Mouse (Mus musculus): ENCODE results near the gene Bloc1s4. TPM values are rescaled to one million over a fixed set of nuclear protein-coding genes. Genes with fewer than 3 reads are reported as not detected.

Bloc1s4 gene
- total RNA-seq, 1 experiment = 19.1 TPM

- in situ Hi-C loops (cut with MboI; ENCODE audit: low sequenced_read_pairs in 2 of 2, unreplicated experiment in 2 of 2) = no loop called here
- Histone ChIP-seq H3K4me3 (ENCODE audit: insufficient read depth in 1 of 2, low read depth in 1 of 2, low read length in 2 of 2, poor library complexity in 1 of 2, severe bottlenecking in 1 of 2) (no peak overlapping the region), H3K36me3 (ENCODE audit: control insufficient read depth, insufficient read depth, low read length, poor library complexity, severe bottlenecking) (no peaks in the 10 kb centered on the region), H3K27ac (ENCODE audit: insufficient read depth, low read depth, low read length, poor library complexity, severe bottlenecking) (no peak overlapping the region), H3K9me3 (ENCODE audit: control insufficient read depth, insufficient read depth, low read depth, low read length) (no peaks in the 10 kb centered on the region), H3K4me1 (ENCODE audit: control insufficient read depth in 2 of 2, insufficient read depth in 2 of 2, low read length in 2 of 2, poor library complexity in 1 of 2) (no peaks in the 10 kb centered on the region), H3K9ac (ENCODE audit: insufficient read depth, low read depth, low read length, poor library complexity, severe bottlenecking) (no peak overlapping the region)
- TF ChIP-seq CHD2 (IDR thresholded peaks at IDR 0.05; ENCODE audit: low read depth, low read length) (no peak), MAFK (IDR thresholded peaks at IDR 0.05; ENCODE audit: insufficient read depth, low read depth, low read length) (no peak), ZC3H11A (IDR thresholded peaks at IDR 0.05; ENCODE audit: borderline replicate concordance, low read depth, low read length) (no peak), ZNF384 (IDR thresholded peaks at IDR 0.05; ENCODE audit: low read depth, low read length) (no peak), HCFC1 (IDR thresholded peaks at IDR 0.05; ENCODE audit: borderline replicate concordance, insufficient read depth, low read length) (no peak)
- DNase-seq (ENCODE audit: low read depth, low spot score) = no peak
These were observed 30.6 kb downstream of the Bloc1s4 start for GRCm38 (mm10) chr5:36717889-36718288.

- H3K36me3 ChIP-seq (ENCODE audit: control insufficient read depth, insufficient read depth, low read length, poor library complexity, severe bottlenecking) = no peaks in the 10 kb centered on the region
- H3K27ac ChIP-seq (ENCODE audit: insufficient read depth, low read depth, low read length, poor library complexity, severe bottlenecking) = no peak overlapping the region
- TF ChIP-seq MAFK (IDR thresholded peaks at IDR 0.05; ENCODE audit: insufficient read depth, low read depth, low read length) (no peak), ZNF384 (IDR thresholded peaks at IDR 0.05; ENCODE audit: low read depth, low read length) (no peak), ZC3H11A (IDR thresholded peaks at IDR 0.05; ENCODE audit: borderline replicate concordance, low read depth, low read length) (no peak)
- H3K4me1 ChIP-seq (ENCODE audit: control insufficient read depth in 2 of 2, insufficient read depth in 2 of 2, low read length in 2 of 2, poor library complexity in 1 of 2) = peaks cover 2 to 8% of the 10 kb centered on the region in 2 experiments; a peak in 3 of 4 replicates
- no peaks in the 10 kb centered on the region for H3K9me3 ChIP-seq (ENCODE audit: control insufficient read depth, insufficient read depth, low read depth, low read length)
- no peak for DNase-seq (ENCODE audit: low read depth, low spot score)
- in situ Hi-C loops (cut with MboI; ENCODE audit: low sequenced_read_pairs in 2 of 2, unreplicated experiment in 2 of 2) = no loop called here
- H3K4me3 ChIP-seq (ENCODE audit: insufficient read depth in 1 of 2, low read depth in 1 of 2, low read length in 2 of 2, poor library complexity in 1 of 2, severe bottlenecking in 1 of 2) = no peak overlapping the region
- H3K9ac ChIP-seq (ENCODE audit: insufficient read depth, low read depth, low read length, poor library complexity, severe bottlenecking) = no peak overlapping the region
These were observed 31.6 kb downstream of the Bloc1s4 start for GRCm38 (mm10) chr5:36716816-36717215.

GRCm38 (mm10) chr5:36714832-36715231, 33.6 kb downstream of the Bloc1s4 start:
- Histone ChIP-seq H3K4me3 (ENCODE audit: insufficient read depth in 1 of 2, low read depth in 1 of 2, low read length in 2 of 2, poor library complexity in 1 of 2, severe bottlenecking in 1 of 2) (no peak overlapping the region), H3K27ac (ENCODE audit: insufficient read depth, low read depth, low read length, poor library complexity, severe bottlenecking) (no peak overlapping the region), H3K9me3 (ENCODE audit: control insufficient read depth, insufficient read depth, low read depth, low read length) (no peaks in the 10 kb centered on the region), H3K4me1 (ENCODE audit: control insufficient read depth in 2 of 2, insufficient read depth in 2 of 2, low read length in 2 of 2, poor library complexity in 1 of 2) (peaks cover 3 to 8% of the 10 kb centered on the region in 2 experiments; a peak in 3 of 4 replicates), H3K9ac (ENCODE audit: insufficient read depth, low read depth, low read length, poor library complexity, severe bottlenecking) (no peak overlapping the region), H3K36me3 (ENCODE audit: control insufficient read depth, insufficient read depth, low read length, poor library complexity, severe bottlenecking) (no peaks in the 10 kb centered on the region)
- in situ Hi-C loops (cut with MboI; ENCODE audit: low sequenced_read_pairs in 2 of 2, unreplicated experiment in 2 of 2) = no loop called here
- DNase-seq (ENCODE audit: low read depth, low spot score) = no peak
- no peak for TF ChIP-seq CHD2 (IDR thresholded peaks at IDR 0.05; ENCODE audit: low read depth, low read length)
- no peak for TF ChIP-seq HCFC1 (IDR thresholded peaks at IDR 0.05; ENCODE audit: borderline replicate concordance, insufficient read depth, low read length)
- TF ChIP-seq MAFK (IDR thresholded peaks at IDR 0.05; ENCODE audit: insufficient read depth, low read depth, low read length) = no peak
- TF ChIP-seq ZNF384 (IDR thresholded peaks at IDR 0.05; ENCODE audit: low read depth, low read length) = no peak
- TF ChIP-seq ZC3H11A (IDR thresholded peaks at IDR 0.05; ENCODE audit: borderline replicate concordance, low read depth, low read length) = no peak

GRCm38 (mm10) chr5:36713693-36714092, 34.8 kb downstream of the Bloc1s4 start:
- no peak overlapping the region for H3K4me3 ChIP-seq (ENCODE audit: insufficient read depth in 1 of 2, low read depth in 1 of 2, low read length in 2 of 2, poor library complexity in 1 of 2, severe bottlenecking in 1 of 2)
- no peaks in the 10 kb centered on the region for H3K9me3 ChIP-seq (ENCODE audit: control insufficient read depth, insufficient read depth, low read depth, low read length)
- H3K9ac ChIP-seq (ENCODE audit: insufficient read depth, low read depth, low read length, poor library complexity, severe bottlenecking) = no peak overlapping the region
- H3K27ac ChIP-seq (ENCODE audit: insufficient read depth, low read depth, low read length, poor library complexity, severe bottlenecking) = no peak overlapping the region
- no peak for DNase-seq (ENCODE audit: low read depth, low spot score)
- TF ChIP-seq ZNF384 (IDR thresholded peaks at IDR 0.05; ENCODE audit: low read depth, low read length) (no peak), MAFK (IDR thresholded peaks at IDR 0.05; ENCODE audit: insufficient read depth, low read depth, low read length) (no peak), HCFC1 (IDR thresholded peaks at IDR 0.05; ENCODE audit: borderline replicate concordance, insufficient read depth, low read length) (no peak), CHD2 (IDR thresholded peaks at IDR 0.05; ENCODE audit: low read depth, low read length) (no peak), ZC3H11A (IDR thresholded peaks at IDR 0.05; ENCODE audit: borderline replicate concordance, low read depth, low read length) (no peak)
- in situ Hi-C loops (cut with MboI; ENCODE audit: low sequenced_read_pairs in 2 of 2, unreplicated experiment in 2 of 2) = no loop called here
- H3K4me1 ChIP-seq (ENCODE audit: control insufficient read depth in 2 of 2, insufficient read depth in 2 of 2, low read length in 2 of 2, poor library complexity in 1 of 2) = peaks cover 3 to 8% of the 10 kb centered on the region in 2 experiments; a peak in 3 of 4 replicates
- no peaks in the 10 kb centered on the region for H3K36me3 ChIP-seq (ENCODE audit: control insufficient read depth, insufficient read depth, low read length, poor library complexity, severe bottlenecking)

All from ES-E14 (cell line).